Mouse (Mus musculus): ENCODE measurements at regions not wholly inside any gene's neighbourhood (a gene's known extent, or its start where the extent isn't known, plus 50 kb on each side); places are given as distances from the start of the nearest gene placed in this dataset.
A peak's percentile ranks its signal among the peaks of the same experiment; 100 is the strongest.
"Not testable (repeated sequence)": the region's sequence is repeated elsewhere in the genome, so short reads cannot be mapped to it uniquely, and the experiment has no call there.

- no peak for DNase-seq (ENCODE audit: low spot score)
Observed at GRCm38 (mm10) chr6:41225382-41225781, 76.7 kb upstream of the Try4 start.

DNA sequence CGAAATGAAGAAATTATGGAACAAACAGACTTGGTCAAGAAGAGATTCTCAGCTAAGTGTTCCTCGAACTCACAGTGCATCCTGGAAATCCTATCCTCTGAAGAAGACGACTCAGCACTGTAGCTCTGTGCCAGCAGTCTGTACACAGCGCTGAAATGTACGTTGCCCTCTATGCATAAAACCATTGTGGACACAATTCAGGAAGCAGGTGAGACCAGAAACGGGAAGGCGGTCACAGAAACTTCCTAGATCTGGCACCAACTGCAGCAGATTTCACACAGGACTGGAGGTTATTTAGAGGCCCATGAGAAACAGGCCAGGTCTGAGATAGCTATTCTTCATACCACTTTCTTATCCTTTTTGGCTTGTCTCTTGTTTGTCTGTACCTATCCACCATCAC lies 83.7 kb upstream of the Try4 start:
- DNase-seq (ENCODE audit: low spot score), result no peak

- DNase-seq (ENCODE audit: low spot score), result no peak
Observed at GRCm38 (mm10) chr6:41215857-41216256, 86.2 kb upstream of the Try4 start.

DNA sequence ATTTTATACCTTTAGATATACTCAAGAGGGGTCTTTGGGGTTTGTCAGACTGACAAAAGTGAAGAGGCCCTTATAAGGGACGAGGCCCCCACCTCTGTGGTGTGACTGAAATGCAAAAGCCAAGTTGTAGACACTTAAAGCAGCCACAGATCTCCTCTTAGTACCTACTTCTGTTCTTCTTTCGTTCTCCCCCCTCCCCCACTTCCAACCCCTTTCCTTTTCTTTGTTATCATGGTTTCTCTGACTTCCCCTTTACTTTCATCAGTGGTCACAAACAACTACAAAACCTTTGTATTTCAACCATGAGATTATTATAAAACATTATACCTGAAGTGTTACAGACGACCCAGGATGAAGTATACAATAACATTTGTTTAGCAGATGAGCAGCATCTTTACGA lies 96.2 kb upstream of the Try4 start:
- no peak for DNase-seq (ENCODE audit: low spot score)

DNA sequence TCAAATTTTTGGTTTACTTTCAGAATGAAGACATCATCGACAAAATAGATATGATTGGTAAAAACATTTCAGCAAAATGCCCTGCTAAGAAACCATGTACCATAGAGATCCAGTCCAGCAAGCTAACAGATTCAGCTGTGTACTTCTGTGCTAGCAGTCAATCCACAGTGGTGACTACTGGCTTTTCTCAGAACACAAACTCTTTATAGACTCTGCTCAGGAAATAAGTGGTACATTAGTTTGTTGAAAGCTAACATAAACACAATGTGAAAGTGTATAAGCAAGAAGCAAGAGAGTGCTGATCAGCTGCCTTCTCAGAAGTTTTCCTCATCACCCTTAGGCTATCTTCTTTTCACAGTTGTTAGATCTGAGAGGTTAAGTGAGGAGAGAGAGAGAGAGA lies 99.2 kb upstream of the Try4 start:
- no peak for DNase-seq (ENCODE audit: low spot score)

DNA sequence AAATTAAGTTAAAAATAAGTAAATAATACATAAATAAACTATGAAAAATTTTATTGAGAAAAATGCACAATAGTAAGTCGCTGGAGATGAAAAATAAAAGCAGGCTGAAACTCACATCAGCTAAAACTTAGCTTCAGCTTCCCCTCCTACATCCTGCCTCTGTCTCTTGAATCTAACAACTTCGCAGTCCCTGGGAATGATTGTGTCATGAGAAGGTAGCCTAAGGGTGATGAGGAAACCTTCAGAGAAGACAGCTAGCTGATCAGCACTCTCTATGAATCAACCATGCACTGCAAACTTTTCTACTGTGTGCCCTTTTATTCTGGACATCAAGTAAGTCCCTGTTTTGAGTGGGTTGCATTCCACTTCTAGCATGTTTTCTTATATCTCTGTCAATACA lies 99.8 kb upstream of the Try4 start:
- DNase-seq (ENCODE audit: low spot score), result no peak

GRCm38 (mm10) chr6:41194464-41194863 lies 107.6 kb upstream of the Try4 start:
- DNase-seq (ENCODE audit: low spot score), result no peak

- no peak for DNase-seq (ENCODE audit: low spot score)
Observed at GRCm38 (mm10) chr6:41191734-41192326, 110.2 kb upstream of the Try4 start.

- no peak for DNase-seq (ENCODE audit: low spot score)
Observed at GRCm38 (mm10) chr6:41188910-41189309, 113.2 kb upstream of the Try4 start.

DNA sequence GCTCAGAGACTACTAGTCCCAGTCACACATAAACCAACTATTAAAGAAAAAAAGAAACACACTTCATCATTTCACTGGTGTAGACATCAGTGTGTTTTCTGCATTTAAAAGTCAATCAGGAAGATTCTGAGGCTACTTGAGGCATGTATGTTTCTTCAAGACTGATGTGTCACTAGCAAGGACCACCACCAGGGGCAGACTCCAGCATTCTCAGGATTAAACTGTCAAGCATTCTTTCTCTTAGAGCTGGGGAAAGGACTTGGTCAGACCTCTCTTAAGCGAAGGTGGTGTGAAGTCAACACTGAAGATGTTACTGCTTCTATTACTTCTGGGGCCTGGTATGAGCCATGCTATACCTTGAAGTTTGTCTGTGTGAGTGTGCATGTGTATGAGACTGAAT lies 114.1 kb upstream of the Try4 start:
- DNase-seq (ENCODE audit: low spot score), result no peak

GRCm38 (mm10) chr6:41178896-41179295 lies 123.2 kb upstream of the Try4 start:
- DNase-seq (ENCODE audit: low spot score), result no peak

GRCm38 (mm10) chr6:41178019-41178418 lies 124.0 kb upstream of the Try4 start:
- DNase-seq (ENCODE audit: low spot score), result no peak

- no peak for DNase-seq (ENCODE audit: low spot score)
Observed at GRCm38 (mm10) chr6:41177152-41177551, 124.9 kb upstream of the Try4 start.

GRCm38 (mm10) chr6:41176034-41176433 lies 126.0 kb upstream of the Try4 start:
- no peak for DNase-seq (ENCODE audit: low spot score)

GRCm38 (mm10) chr6:41163491-41163890 lies 128.2 kb upstream of the 2210010C04Rik start:
- no peak for DNase-seq (ENCODE audit: low spot score)

- DNase-seq (ENCODE audit: low spot score), result no peak
Observed at GRCm38 (mm10) chr6:41161693-41162092, 126.4 kb upstream of the 2210010C04Rik start.

GRCm38 (mm10) chr6:41152101-41152500 lies 116.8 kb upstream of the 2210010C04Rik start:
- DNase-seq (ENCODE audit: low spot score), result no peak

DNA sequence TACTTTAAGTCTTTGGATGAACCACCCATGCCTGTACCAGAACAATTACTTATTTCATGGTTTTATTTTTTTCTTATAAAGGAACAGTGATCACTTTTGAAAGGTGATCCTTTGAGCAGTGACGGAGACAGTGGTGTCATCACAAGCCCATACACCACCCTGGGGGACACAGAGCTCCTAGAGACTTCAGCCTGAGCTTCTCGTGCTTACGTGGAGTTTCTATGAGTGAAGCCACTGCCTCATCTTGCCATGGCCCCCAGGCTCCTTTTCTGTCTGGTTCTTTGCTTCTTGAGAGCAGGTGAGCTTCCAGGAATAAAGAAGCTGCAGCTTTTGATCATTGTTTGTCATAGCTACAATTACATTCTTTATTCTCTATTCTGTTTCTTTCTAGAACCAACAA lies 116.2 kb upstream of the 2210010C04Rik start:
- DNase-seq (ENCODE audit: low spot score), result no peak

DNA sequence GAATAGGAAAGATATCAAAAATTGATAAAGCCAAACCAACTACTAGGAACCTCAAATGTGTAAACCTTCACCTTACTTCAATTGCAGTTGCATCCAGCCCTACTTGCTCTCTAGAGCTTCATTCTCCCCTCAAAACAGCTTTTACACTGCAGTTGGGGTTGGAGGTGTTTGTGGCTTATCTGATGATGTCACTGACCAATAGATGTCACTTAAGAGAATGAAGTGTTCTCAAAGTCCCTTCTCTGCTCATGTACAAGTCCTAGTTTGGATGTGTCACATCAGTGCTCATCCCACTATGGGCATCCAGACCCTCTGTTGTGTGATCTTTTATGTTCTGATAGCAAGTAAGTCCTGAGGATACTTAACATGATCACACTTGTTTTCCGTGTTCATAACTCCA lies 105.6 kb upstream of the 2210010C04Rik start:
- DNase-seq (ENCODE audit: low spot score), result no peak

GRCm38 (mm10) chr6:41137401-41137777 lies 102.1 kb upstream of the 2210010C04Rik start:
- DNase-seq (ENCODE audit: low spot score), result not testable (repeated sequence)

DNA sequence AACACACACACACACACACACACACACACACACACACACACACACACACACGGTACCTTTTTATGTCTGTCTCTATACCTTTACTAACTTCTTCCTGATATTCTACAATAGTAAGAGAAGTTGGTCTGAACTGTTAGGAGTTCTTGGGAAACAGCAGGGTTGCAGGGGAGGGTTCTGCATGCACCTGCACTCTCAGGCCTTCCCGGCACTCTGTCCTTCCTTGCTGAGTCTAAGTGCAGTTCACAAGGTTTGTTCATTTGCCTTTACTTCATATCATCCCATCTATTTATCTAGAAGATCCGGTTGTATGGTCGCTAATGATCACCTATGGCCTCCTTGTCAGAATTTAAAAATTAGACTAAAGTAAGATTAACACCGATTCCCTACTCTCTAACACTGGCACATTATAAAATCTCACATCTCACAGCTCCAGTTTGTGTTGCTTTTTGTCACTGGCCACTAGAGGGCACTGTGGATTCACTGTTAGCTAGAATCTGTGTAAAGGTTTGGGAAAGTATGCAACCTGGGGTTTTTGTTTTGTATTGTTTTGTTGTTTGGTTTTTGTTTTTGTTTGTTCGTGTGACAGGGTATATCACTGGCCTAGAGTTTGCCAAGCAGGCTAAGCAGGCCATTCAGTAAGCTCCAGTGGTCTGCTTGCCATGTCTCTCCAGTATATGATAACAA lies 101.5 kb upstream of the 2210010C04Rik start:
- DNase-seq (ENCODE audit: low spot score), result peak; percentile 17

DNA sequence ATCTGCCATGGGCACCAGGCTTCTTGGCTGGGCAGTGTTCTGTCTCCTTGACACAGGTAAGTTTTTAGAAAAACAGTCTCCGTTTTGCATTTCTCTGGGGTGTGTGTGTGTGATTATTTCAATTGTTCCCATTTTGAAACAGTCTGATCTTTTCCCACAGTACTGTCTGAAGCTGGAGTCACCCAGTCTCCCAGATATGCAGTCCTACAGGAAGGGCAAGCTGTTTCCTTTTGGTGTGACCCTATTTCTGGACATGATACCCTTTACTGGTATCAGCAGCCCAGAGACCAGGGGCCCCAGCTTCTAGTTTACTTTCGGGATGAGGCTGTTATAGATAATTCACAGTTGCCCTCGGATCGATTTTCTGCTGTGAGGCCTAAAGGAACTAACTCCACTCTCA lies 99.9 kb upstream of the 2210010C04Rik start:
- DNase-seq (ENCODE audit: low spot score), result no peak

GRCm38 (mm10) chr6:41129906-41130305 lies 94.6 kb upstream of the 2210010C04Rik start:
- no peak for DNase-seq (ENCODE audit: low spot score)

DNA sequence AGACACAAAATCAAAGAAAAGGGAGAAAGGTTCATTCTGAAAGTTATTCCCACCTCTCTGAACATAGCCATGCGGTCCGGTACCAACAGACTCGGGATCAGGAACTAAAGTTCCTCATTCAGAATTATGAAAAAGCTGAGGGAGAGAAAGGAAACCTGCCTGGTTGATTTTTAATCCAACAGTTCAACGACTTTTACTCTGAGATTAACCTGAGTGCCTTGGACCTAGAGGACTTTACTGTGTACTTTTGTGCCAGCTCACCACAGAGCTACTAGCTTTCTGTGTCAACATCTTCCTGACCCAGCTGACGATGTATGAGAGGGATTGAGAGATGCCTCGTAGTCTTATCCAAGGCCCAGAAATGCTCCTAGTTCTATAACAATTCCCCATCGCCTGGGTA lies 92.5 kb upstream of the 2210010C04Rik start:
- DNase-seq (ENCODE audit: low spot score), result no peak

All from layer of hippocampus, adult 9-10 months (tissue).